Mouse (Mus musculus): ENCODE results near the gene Zkscan2. TPM values are rescaled to one million over a fixed set of nuclear protein-coding genes. Genes with fewer than 3 reads are reported as not detected.

Gene Zkscan2
- total RNA-seq (2015; ENCODE audit: low replicate concordance) (not detected in 2 replicates), total RNA-seq (2017; ENCODE audit: low replicate concordance) (0.17 TPM in 1 of 2 replicates, not detected in the other)

DNA sequence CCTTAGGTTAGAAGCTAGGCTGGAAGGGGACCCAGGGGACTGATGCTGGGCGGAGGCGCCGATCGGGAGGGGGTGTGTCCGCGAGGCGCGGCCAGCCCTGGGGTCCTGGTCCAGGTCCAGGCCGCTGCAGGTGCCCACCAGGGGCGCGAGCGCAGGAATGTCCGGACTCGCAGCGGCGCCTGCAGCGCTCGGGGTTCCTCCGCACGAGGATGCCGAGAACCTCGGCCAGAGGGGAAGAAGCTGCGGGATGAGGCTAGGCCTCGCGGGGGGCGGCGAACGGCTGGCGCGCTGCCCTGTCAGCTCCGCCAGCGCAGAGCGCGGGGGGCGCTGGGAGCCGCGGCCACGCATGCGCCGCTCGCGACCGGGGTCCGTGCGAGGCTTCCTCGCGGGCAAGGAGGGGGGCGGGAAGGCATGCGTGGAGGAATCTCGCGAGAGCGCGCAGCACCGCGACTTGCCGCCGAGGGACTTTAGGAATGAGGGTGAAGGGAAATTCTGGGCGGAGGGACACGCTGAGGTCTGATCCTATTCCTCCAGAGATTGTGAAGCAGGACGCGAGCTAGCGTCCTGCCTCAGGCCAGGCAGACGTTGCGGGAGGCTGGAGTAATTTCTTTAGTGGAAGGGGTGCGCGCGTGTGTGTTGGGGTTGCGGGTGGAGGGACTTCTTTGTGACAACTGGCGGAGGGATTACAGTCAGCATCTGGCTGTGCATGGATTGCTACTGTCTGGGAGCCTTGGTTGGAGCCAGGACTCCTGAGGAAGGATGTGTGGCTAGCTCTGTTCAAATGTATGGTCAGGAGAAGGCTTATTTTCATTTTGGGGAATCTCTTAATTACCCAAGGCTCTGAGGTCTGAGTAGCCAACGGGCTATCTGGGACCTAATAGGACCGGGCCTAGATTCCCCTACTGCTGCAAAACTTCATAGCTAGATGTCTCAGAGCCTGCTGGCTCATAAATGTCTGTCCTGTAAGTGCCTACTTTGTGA lies at the start of gene Zkscan2:
TSS of gene Zkscan2 (minus strand) at position 211 of the 981 bp plus-strand sequence.
- ATAC-seq (replicated peaks; ENCODE audit: low FRiP score, poor library complexity, severe bottlenecking), result 0 out of 2 replicates have a peak, but pooled peaks have one; percentile 25

DNA sequence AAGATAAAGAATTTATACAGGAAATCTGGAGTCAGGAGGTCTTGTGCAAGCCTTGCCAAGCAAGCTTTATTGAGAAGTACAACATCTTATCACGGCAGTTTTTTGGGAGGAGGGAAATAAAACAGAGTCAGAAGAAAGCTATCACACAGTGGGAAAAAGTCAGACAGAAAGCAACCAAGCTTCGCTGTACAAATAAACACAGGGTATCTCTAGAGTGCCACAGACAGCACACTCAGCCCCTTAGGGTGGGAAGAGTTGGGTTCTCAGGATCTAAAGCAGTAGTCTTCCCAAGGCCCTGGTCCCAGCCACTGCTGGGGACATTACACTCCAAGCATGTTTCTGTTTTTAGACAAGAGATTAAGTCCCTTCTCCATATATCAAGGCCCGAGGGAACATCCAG lies 28.9 kb upstream of the Zkscan2 start:
- ATAC-seq (replicated peaks; ENCODE audit: low FRiP score, poor library complexity, severe bottlenecking), result no peak

DNA sequence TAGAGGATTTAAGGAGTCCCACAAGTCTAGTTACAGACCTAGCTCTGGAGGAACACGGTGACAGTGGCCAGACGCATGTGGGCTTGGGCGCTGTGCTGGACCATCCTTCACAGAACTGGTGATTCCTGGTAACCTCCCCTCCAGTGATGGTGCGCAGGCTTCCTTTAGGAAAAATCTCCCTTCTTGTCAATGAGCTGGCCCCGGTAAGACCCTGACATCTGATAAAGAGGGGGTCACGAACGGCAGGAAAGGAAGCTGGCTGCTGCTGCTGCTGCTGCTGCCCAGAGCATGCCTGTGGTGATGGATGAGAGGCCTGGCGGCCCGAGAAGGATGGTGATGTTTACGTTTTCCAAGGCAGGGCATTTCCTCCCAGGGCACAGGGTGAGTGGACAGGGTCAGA lies 25.5 kb upstream of the Zkscan2 start:
- ATAC-seq (replicated peaks; ENCODE audit: low FRiP score, poor library complexity, severe bottlenecking), result no peak

DNA sequence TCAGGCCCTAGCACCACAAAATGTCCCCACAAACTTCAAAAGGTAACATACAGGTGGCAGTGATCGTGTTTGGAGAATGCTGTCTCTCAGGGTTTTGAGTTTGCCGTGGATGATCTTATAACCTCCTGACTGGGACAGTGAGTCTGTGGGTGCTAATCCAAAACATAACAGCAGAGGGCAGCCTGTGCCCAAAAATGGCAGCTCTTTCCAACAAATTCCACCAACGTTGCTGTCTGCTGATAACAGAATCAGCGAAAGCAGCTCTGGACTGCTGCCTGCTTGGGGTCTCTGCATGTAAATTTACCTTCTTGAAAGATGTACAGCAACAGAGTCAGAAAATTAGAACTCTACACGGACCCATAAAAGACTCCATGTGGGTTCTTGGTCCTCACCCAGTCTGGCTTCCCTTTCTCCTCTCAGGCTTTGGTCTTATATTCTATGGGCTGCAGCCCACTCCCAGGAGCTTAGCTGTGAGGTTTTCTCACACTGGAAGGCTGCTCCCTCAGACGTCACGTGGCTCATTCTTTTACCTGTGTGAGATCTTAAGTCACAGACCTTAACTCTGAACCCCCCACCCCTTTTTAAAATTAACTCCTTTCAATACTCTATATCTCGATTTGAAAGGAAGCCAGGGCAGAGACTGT lies 24.1 kb upstream of the Zkscan2 start:
- ATAC-seq (replicated peaks; ENCODE audit: low FRiP score, poor library complexity, severe bottlenecking), result no peak

DNA sequence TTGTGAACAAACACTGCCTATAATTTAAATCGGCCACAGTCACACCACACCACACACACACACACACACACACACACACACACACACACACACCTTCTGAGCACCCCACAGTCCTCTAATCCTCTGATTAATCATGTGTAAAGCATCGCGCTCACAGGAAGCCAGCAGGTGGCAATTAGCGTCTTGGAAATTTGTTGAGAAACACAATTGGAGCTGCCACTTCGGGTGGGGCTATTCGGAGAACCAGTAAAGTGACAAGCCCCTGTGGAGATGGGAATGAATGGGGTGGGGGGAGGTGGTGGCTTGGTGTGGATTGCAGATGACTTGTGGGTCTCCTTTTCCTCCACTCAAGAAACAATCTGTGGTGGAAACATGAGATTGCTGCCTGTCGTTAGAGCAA lies 7.7 kb upstream of the Zkscan2 start:
- ATAC-seq (replicated peaks; ENCODE audit: low FRiP score, poor library complexity, severe bottlenecking), result no peak

DNA sequence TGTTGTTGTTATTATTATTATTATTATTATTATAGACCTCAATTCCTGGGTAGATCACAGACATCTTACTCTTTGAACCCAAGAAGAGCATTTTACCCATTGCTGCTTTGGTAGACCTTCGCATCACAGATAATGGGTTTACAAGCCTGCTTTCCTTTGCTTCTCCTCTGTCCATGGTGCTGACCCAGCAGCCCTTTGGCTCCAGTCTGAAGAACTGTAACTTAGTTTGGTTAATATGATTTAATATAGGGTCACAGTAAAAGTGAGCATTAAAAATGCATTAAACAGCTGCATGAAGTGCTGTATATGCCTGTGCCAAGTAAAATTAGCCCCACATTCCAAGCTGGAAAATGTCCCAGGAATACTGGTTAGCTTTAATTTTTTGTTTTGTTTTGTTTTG lies 3.1 kb upstream of the Zkscan2 start:
- no peak for ATAC-seq (replicated peaks; ENCODE audit: low FRiP score, poor library complexity, severe bottlenecking)

DNA sequence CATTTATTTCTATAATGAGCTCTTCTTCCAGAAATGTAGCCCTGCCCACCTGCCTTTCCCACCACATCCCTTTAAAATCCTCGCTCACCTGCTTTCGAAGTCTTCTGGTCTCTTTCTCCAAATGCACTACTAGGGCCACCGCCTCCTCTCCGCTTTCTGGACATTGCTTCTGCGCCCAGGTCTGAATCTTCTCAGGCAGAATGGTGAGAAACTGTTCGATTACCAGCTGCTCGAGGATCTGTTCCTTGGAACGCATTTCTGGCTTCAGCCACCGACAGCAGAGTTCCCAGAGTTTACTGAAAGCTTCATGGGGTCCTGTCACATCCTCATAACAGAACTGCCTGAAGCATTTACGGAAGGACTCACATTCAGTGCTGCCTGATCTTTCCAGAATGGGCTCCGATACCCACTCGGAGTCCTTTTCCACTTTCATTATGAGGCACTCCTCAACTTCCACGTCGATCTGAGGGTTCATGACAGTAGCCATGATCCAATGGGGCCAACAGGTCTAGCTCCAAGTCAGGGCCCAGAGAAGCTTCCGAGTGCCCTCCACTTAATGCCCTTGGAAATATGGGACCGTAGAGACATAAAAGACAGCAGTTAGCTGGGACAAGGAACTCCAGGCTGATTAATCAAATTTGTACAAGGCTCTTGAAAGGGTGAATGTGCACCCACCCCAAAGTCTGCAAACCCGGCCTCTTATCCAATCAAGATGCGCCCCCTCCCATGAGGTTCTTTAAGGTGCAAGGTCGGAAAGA lies 589 bp downstream of the Zkscan2 start:
- ATAC-seq (replicated peaks; ENCODE audit: low FRiP score, poor library complexity, severe bottlenecking), result no peak

DNA sequence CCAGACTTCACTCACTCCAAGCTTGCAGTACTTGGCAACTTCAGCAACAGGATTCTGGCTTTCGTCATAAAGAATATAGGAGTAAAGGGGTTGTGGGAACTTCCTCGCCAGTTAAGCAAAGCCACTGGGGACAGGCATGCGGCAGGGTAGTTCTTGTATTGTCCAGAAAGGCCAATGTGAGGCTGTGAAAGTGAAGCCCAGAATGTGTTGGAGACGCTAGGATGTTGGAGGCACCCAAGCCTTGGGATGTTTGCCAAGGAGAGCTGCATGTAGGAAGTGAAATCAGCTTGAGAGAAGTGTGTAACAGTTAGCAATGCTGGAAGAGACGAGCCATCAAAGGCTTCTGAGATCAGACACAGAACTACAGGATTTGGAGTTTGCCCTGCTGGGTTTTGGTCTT lies 12.5 kb downstream of the Zkscan2 start:
- ATAC-seq (replicated peaks; ENCODE audit: low FRiP score, poor library complexity, severe bottlenecking), result no peak

DNA sequence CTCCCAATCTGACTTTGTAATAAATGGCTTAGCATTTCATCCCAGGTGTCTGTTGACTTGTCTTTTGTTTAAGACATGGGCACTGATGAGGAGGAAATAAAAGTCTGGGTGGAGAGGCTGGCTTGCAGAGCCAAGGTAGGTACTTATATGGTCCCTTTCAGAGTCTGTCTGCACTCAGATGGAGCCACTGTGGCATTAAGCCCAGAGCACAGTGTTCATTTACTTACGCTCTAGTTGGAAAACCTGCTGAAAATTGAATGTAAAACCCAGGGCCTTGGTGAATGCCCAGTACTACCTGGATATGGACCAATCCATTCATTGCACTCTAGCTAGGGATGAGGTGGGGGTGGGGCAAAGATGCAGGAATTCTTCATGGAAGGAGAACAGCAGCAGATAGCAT lies 32.3 kb downstream of the Zkscan2 start:
- ATAC-seq (replicated peaks; ENCODE audit: low FRiP score, poor library complexity, severe bottlenecking), result no peak

DNA sequence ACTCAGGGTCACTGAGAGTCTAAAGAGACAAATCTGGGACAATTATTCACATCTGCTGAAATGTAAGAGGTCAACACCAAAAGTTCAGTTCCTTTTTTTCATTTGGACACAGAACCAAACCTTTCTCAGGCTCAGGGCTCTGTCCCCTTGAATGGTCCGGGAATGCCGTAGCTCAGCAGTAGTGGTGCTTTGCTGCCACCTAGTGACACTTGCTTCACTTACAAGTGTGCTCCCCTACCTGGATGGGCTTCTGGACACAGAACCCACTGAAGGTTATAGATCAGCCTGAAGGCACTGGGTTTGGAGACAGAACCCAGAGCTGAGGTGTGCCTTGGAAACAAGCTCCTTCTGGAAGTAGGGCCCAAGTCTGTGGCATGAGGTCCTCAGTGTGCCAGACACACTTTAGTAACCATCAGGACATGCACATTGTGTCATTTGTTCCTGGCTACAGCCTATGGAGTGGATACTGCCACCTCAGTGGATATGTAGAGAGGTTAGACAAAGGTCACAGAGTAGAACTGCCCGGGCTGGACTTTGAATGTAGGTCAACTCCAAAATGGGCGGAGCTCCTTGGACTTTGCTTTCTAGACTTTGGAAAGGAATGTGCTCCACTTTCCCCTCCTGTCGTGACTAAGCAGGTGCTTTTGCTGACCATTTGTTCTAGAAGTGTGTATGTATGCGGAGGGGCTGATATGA lies 34.4 kb downstream of the Zkscan2 start:
- 0 out of 2 replicates have a peak, but pooled peaks have one; percentile 54 for ATAC-seq (replicated peaks; ENCODE audit: low FRiP score, poor library complexity, severe bottlenecking)

DNA sequence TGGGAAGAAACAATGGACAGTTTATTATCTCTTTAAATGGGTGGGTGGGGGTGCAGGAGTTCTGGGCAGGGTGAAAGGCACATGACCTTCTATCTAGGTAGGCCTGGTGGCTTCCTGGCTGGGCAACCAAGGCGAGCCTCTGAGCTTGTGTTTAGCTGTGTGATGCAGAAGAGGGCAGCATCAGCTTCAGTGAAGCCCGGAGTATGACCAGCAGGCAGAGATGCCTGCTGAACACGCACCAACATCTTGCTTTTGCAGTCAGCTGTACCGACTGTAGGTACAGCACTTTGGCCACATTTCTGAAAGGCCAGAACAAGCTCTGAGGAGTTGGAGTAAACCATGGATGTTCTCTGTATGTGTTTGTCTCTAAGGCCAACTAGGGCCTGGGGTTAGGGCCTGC lies 36.7 kb downstream of the Zkscan2 start:
- ATAC-seq (replicated peaks; ENCODE audit: low FRiP score, poor library complexity, severe bottlenecking), result no peak

DNA sequence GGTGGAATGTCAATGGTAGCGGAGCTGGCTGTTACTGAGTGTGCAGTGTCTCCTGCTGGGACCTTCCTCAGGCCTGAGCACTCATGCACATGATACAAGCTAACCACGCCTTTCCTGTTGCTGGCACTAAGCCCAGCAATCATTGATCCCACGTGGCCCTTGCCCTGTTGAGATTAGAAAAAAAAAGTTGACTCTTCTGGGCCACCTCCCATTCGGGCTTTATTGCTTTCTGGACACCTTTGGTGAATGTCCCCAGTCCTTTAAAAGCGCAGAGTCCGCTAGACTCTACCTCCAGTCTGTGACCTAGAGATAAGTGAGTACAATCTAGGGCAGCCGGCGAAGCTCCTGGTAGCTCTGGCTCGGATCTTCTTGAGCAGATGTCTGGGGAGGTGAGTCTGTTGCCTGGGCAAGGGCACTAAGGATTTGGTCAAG lies 38.2 kb downstream of the Zkscan2 start, which contains the start of gene Aqp8:
TSS of gene Aqp8 (plus strand) at position 222 of the 432 bp plus-strand sequence.
- ATAC-seq (replicated peaks; ENCODE audit: low FRiP score, poor library complexity, severe bottlenecking), result peak; percentile 83

DNA sequence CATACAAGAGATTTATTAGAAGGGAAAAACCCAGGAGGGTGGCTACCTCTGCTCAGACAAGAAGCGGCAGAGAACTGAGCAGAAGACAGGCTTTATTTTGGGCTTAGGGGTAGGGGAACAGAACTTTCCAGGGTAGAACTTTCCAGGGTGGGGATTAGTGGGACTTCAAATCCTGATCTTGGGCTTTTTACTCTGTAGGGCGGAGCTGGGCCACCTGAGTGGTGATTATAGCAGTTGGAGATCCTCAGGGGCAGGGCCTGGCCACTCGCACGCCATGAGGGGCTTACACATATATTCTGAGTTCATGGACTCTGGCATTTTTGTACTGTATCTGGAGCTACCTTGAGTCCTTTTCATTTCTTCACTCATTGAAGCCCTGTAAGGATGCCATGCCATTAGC lies 38.9 kb downstream of the Zkscan2 start:
- no peak for ATAC-seq (replicated peaks; ENCODE audit: low FRiP score, poor library complexity, severe bottlenecking)

DNA sequence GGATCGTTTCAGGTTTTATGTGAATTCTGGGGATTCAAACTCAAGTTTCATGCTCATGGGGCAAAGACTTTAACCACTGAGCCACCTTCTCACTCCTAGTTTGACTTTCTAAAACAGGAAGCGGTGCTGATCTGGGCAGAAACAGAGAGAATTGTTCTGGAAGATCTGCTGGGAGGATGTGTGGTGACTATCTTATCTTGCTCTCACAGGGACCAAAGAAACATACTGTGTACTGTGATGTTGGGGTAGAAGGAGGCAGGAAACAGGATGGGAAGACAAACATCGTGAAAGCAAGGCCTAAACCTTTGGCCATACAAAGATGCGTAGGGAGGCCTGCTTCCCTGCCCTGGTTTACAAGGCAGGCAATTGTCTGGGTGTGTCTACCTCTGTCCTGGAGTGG lies 41.0 kb downstream of the Zkscan2 start:
- ATAC-seq (replicated peaks; ENCODE audit: low FRiP score, poor library complexity, severe bottlenecking), result no peak

DNA sequence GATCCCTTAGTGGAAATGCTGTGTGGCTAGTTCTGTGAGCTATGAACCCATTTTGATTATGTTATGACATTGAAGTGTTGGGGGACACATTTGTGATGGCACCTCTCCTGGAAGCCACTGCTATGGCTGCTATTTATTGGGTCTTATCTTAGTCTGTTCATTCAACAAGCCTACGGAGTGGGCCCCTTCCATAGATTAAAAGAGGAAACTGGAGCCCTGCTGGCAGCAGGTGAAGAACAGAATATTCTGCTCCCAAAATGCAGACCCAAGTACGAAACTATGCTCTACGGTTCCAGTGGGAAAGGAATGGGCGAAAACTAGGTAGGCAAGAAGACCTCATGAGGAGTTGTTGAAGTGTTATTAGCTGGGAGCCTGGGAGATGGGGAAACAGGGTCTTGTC lies 41.9 kb downstream of the Zkscan2 start:
- no peak for ATAC-seq (replicated peaks; ENCODE audit: low FRiP score, poor library complexity, severe bottlenecking)

DNA sequence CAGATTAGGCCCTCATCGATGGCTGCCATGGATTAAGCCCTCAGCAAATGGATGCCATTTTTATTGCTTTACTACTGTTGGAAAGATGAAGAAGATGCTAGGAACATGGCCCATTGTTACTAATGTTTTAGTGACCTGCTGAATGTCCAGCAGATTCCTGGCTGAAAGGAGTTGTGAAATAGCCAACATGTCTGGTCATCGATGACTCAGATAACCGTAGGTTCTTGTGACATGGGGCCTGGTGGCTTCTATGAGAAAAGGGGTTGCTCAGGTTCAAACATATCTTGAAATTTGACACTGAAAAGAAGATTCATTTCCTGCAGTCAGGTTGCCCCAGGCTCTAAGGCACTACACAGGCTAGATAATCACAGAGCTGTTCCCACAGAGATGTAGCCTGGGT lies 45.2 kb downstream of the Zkscan2 start:
- ATAC-seq (replicated peaks; ENCODE audit: low FRiP score, poor library complexity, severe bottlenecking), result no peak

DNA sequence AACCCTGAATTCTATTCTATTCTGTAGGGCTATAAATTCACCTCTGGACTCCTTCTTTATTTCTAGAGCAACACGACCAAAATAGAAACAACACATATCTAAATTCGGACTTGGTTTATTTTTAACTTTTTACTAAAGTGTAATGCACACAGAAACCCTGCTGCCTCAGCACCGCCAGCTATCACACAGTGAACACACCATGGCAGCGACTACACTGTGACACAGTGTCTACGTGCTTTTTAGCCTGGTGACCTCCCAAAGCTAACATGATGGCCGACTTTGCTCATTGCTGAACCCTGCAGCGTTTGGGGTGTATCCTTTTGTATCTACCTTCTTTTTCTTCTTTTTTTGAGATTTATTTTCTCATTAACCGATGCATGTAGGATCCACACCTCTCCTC lies 47.2 kb downstream of the Zkscan2 start:
- no peak for ATAC-seq (replicated peaks; ENCODE audit: low FRiP score, poor library complexity, severe bottlenecking)

DNA sequence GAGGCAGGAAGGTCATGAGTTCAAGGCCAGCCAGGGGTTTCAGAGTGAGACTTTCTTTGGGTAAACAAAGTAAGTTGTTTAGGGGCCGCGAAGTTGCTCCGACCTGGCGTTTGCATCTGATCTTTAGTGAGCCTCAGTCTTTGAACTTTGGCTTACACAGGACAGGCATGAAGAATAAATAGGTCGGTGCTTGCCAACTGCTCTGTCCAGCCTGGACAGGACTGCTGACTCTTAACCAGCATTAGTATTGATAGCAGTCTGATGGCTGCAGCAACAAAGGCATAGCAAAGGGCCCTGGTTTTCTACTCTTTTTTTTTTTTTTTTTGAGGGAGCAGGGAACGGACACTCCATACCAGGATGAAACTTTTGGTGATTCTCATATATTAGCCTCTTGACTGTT lies 47.7 kb downstream of the Zkscan2 start:
- no peak for ATAC-seq (replicated peaks; ENCODE audit: low FRiP score, poor library complexity, severe bottlenecking)

DNA sequence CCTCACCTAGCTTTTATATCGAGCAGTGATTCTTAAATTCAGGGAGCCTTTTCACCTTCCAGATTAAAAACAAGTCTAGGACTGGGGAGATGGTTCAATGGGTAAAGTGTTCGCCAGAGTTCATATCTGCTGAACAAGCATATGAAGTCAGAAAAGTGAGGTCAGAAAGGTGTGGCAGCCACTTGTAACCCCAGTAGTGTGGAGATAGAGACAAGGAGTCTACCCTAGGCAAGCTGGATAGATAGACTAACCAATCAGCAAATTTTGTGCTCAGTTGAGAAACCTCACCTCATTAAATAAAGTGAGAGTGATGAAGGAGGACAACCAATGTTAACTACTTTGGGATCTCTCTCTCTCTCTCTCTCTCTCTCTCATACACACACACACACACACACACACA lies 49.7 kb downstream of the Zkscan2 start:
- no peak for ATAC-seq (replicated peaks; ENCODE audit: low FRiP score, poor library complexity, severe bottlenecking)

DNA sequence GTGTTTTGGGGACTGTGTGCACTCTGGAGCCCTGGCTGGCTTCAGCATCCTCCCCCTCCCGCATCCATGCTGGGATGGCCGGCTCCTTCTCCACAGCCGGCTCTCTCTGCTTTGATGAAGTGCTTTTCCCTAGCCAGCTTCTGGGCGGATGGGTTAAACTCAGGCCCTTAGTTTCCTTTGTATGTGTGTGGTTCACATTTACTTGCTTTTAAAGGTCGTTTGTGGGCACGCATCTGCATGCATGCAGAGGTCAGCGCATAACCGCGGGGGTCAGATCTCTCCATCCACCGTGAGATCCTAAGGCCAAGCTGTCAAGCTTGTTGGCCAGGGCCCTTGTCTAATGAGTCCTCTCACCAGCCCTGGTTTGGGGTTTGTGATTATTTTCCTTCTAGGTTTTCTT lies 50.6 kb downstream of the Zkscan2 start:
- ATAC-seq (replicated peaks; ENCODE audit: low FRiP score, poor library complexity, severe bottlenecking), result no peak

All from erythroblast, adult 5-6 weeks (primary cell).